Mouse (Mus musculus) liver, embryonic 14.5 days (tissue): ENCODE data around the gene Gm11027.

ENCODE experiments used
- CTCF ChIP-seq: IDR thresholded peaks from 2 replicates; pipeline ENCODE4 v1.5.1; 2016; ENCODE audit warnings: antibody characterized with exemption, low read depth, control low read depth
- EP300 ChIP-seq: IDR thresholded peaks from 2 replicates; pipeline ENCODE4 v1.6.1; 2016; ENCODE audit warnings: antibody characterized with exemption, low read depth

DNA sequence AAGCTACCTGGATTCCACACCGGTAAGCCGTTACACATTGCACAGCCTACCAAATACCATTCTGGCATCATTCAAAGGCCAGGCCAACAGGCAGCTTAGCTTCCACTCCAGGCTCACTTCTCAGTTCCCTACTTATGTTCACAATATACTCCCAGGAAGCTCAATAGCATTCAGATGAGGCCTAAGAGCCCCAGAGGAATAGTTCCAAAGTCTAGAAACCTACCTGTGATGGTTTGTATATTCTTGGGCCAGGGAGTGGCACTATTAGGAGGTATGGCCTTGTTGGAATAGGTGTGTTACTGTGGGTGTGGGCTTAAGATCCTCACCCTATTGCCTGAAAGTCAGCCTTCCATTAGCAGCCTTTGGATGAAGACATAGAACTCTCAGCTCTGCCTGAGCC lies 4.1 kb upstream of the Gm11027 start:
- no peak for TF ChIP-seq CTCF
- no peak for TF ChIP-seq EP300
